Mouse (Mus musculus) forebrain, embryonic 14.5 days (tissue): ENCODE results near the gene Sp2. TPM values are rescaled to one million over a fixed set of nuclear protein-coding genes. Genes with fewer than 3 reads are reported as not detected.

ENCODE experiments used
- ATAC-seq: fragments of 200-750 bp; cut with Nextera tagmentation; 2 replicates; pipeline ENCODE4 v1.8.0; 2017; ENCODE audit warnings: mild to moderate bottlenecking, moderate library complexity
- DNase-seq: peaks from one replicate; pipeline ENCODE4 v3.0.0-alpha.2; 2015; ENCODE audit warnings: low spot score
- H3K27ac ChIP-seq: fragments of 300-500 bp; sonication (generic); 2 replicates; pipeline ENCODE4 v1.5.1; 2014; ENCODE audit warnings: low read depth, mild to moderate bottlenecking, control low read depth, low read length, moderate library complexity
- H3K27me3 ChIP-seq: fragments of 300-500 bp; sonication (generic); replicated peaks from 2 replicates; pipeline ENCODE4 v1.6.1; 2014; ENCODE audit warnings: low read length, control low read depth, mixed read lengths; ENCODE audit not compliant: control insufficient read depth, insufficient read depth
- H3K36me3 ChIP-seq: fragments of 300-500 bp; sonication (generic); 2 replicates; pipeline ENCODE4 v1.6.1; 2014; ENCODE audit warnings: low read length, control low read depth; ENCODE audit not compliant: control insufficient read depth, insufficient read depth
- H3K4me1 ChIP-seq: fragments of 300-500 bp; sonication (generic); 2 replicates; pipeline ENCODE4 v1.6.1; 2014; ENCODE audit warnings: antibody characterized with exemption, low read length, control low read depth; ENCODE audit not compliant: control insufficient read depth, insufficient read depth
- H3K4me2 ChIP-seq: fragments of 300-500 bp; sonication (generic); 2 replicates; pipeline ENCODE4 v1.6.1; 2014; ENCODE audit warnings: mild to moderate bottlenecking, control low read depth, low read length
- H3K4me3 ChIP-seq: fragments of 300-500 bp; sonication (generic); 2 replicates; pipeline ENCODE4 v1.5.1; 2014; ENCODE audit warnings: low read depth, low read length, control low read depth
- H3K9ac ChIP-seq: fragments of 300-500 bp; sonication (generic); 2 replicates; pipeline ENCODE4 v1.6.1; 2014; ENCODE audit warnings: mild to moderate bottlenecking, low read length, control low read depth, moderate library complexity
- H3K9me3 ChIP-seq: fragments of 300-500 bp; sonication (generic); replicated peaks from 2 replicates; pipeline ENCODE4 v1.6.1; 2016; ENCODE audit warnings: low read length, control low read depth, mixed read lengths; ENCODE audit not compliant: control insufficient read depth
- WGBS: fragments of 180-500 bp; shearing (Covaris S2); extraction: QIAGEN DNeasy Blood & Tissue Kit; methylation state at CpG from one replicate; pipeline ENCODE4 v1.1.7; 2014; 5-methylcytosine and 5-hydroxymethylcytosine counted together
- polyA plus RNA-seq: library from polyadenylated mRNA; unstranded; fragments of >200 nt; fragmentation: Nextera tagmentation; extraction: Ambion mirVana; gene quantifications from 2 replicates; pipeline ENCODE4 v1.2.1, GENCODE M21; 2014

The Sp2 gene
- 14.3 and 14.6 TPM in 2 replicates for polyA plus RNA-seq

GRCm38 (mm10) chr11:96982859-96983258, at the start of gene Sp2:
Gene Sp2, minus strand, starts transcription at chr11:96982959.
- Histone ChIP-seq H3K27me3 (peaks cover 10% of the 10 kb centered on the region; the same call in 1 of the 2 replicates), H3K4me3 (no peak within 1 kb of the TSS), H3K9ac (no peak within 1 kb of the TSS), H3K36me3 (no peaks in the 10 kb centered on the region), H3K4me1 (peaks cover 5% of the 10 kb centered on the region; the same call in 1 of the 2 replicates), H3K27ac (no peak within 1 kb of the TSS), H3K9me3 (no peaks in the 10 kb centered on the region), H3K4me2 (no peak within 1 kb of the TSS)
- no peak for ATAC-seq
- no peak for DNase-seq
- WGBS: 81% methylated on average over 7 of the region's 7 CpGs

GRCm38 (mm10) chr11:97032499-97032898, 49.7 kb upstream of the Sp2 start:
- ATAC-seq (no peak), DNase-seq (no peak)
- no peak overlapping the region for H3K4me3 ChIP-seq
- H3K36me3 ChIP-seq: no peaks in the 10 kb centered on the region
- no peaks in the 10 kb centered on the region for H3K27me3 ChIP-seq
- H3K9me3 ChIP-seq: no peaks in the 10 kb centered on the region
- H3K27ac ChIP-seq: no peak overlapping the region
- 97% methylated on average over 4 of the region's 4 CpGs for WGBS
- H3K9ac ChIP-seq: no peak overlapping the region
- peaks cover 7% of the 10 kb centered on the region for H3K4me1 ChIP-seq
- no peak overlapping the region for H3K4me2 ChIP-seq

GRCm38 (mm10) chr11:97031977-97032376, 49.2 kb upstream of the Sp2 start:
- 85% methylated on average over 12 of the region's 12 CpGs for WGBS
- Histone ChIP-seq H3K36me3 (no peaks in the 10 kb centered on the region), H3K4me2 (no peak overlapping the region), H3K9ac (no peak overlapping the region), H3K4me1 (peaks cover 7% of the 10 kb centered on the region), H3K4me3 (no peak overlapping the region), H3K9me3 (no peaks in the 10 kb centered on the region), H3K27ac (no peak overlapping the region), H3K27me3 (no peaks in the 10 kb centered on the region)
- no peak for DNase-seq
- no peak for ATAC-seq

- Histone ChIP-seq H3K9ac (peak overlapping the region; percentile 74), H3K27me3 (no peaks in the 10 kb centered on the region), H3K36me3 (no peaks in the 10 kb centered on the region), H3K9me3 (no peaks in the 10 kb centered on the region), H3K4me1 (peaks cover 7% of the 10 kb centered on the region), H3K4me2 (peak overlapping the region; percentile 66), H3K4me3 (peak overlapping the region; percentile 52), H3K27ac (no peak overlapping the region)
- 17% methylated on average over 15 of the region's 15 CpGs for WGBS
- ATAC-seq (no peak), DNase-seq (no peak)
Observed at GRCm38 (mm10) chr11:97030426-97030825, 47.7 kb upstream of the Sp2 start.

- Histone ChIP-seq H3K27ac (peak within 1 kb of the TSS; percentile 58; the same call in 1 of the 2 replicates), H3K4me2 (peak within 1 kb of the TSS; percentile 66), H3K4me1 (peaks cover 7% of the 10 kb centered on the region), H3K27me3 (0 out of 2 replicates have a peak, but pooled peaks cover under 1% of the 10 kb centered on the region), H3K9ac (peak within 1 kb of the TSS; percentile 74), H3K4me3 (peak within 1 kb of the TSS; percentile 52), H3K9me3 (no peaks in the 10 kb centered on the region), H3K36me3 (no peaks in the 10 kb centered on the region)
- ATAC-seq (peak; percentile 86), DNase-seq (peak; percentile 92)
- under 1% methylated on average over 25 of the region's 25 CpGs for WGBS
Observed at GRCm38 (mm10) chr11:97029686-97030417, 47.1 kb upstream of the Sp2 start, which contains the start of gene Scrn2. Gene Scrn2, plus strand, starts transcription at chr11:97029938.

GRCm38 (mm10) chr11:97025721-97026344, 43.1 kb upstream of the Sp2 start:
- 1% methylated on average over 17 of the region's 17 CpGs for WGBS
- peaks cover 10% of the 10 kb centered on the region for H3K4me1 ChIP-seq
- peak overlapping the region; percentile 42 for H3K4me2 ChIP-seq
- no peaks in the 10 kb centered on the region for H3K36me3 ChIP-seq
- peak; percentile 90 for DNase-seq
- H3K27ac ChIP-seq: no peak overlapping the region
- peak overlapping the region; percentile 16 for H3K4me3 ChIP-seq
- H3K27me3 ChIP-seq: peaks cover 38% of the 10 kb centered on the region
- peak overlapping the region; percentile 49; the same call in 1 of the 2 replicates for H3K9ac ChIP-seq
- ATAC-seq: peak; percentile 33
- no peaks in the 10 kb centered on the region for H3K9me3 ChIP-seq

GRCm38 (mm10) chr11:97024977-97025376, 42.2 kb upstream of the Sp2 start:
- 23% methylated on average over 10 of the region's 10 CpGs for whole genome bisulfite sequencing
- ATAC-seq (no peak), DNase-seq (no peak)
- Histone ChIP-seq H3K4me1 (peaks cover 3% of the 10 kb centered on the region), H3K9me3 (no peaks in the 10 kb centered on the region), H3K27me3 (peaks cover 47% of the 10 kb centered on the region), H3K4me3 (no peak overlapping the region), H3K9ac (no peak overlapping the region), H3K27ac (no peak overlapping the region), H3K4me2 (no peak overlapping the region), H3K36me3 (no peaks in the 10 kb centered on the region)

- peak overlapping the region; percentile 62 for H3K9ac ChIP-seq
- peak; percentile 69 for DNase-seq
Observed at GRCm38 (mm10) chr11:97021873-97022484, 39.2 kb upstream of the Sp2 start.

More at GRCm38 (mm10) chr11:97021873-97022484, 39.2 kb upstream of the Sp2 start:
- Histone ChIP-seq H3K36me3 (no peaks in the 10 kb centered on the region), H3K9me3 (no peaks in the 10 kb centered on the region), H3K4me2 (peak overlapping the region; percentile 75), H3K27ac (no peak overlapping the region), H3K27me3 (peaks cover 71% of the 10 kb centered on the region), H3K4me3 (peak overlapping the region; percentile 42), H3K4me1 (peaks cover 3% of the 10 kb centered on the region)
- peak; percentile 62 for ATAC-seq
- WGBS: under 1% methylated on average over 50 of the region's 50 CpGs
